Mouse (Mus musculus) midbrain, embryonic 11.5 days (tissue): ENCODE data around the gene Ndel1. TPM values are rescaled to one million over a fixed set of nuclear protein-coding genes. Genes with fewer than 3 reads are reported as not detected.

Experiments
- ATAC-seq: fragments of 200-750 bp; cut with Nextera tagmentation; 2 replicates; pipeline ENCODE4 v1.8.0; 2017; ENCODE audit warnings: moderate TSS enrichment, moderate library complexity; ENCODE audit not compliant: low FRiP score
- DNase-seq: peaks from one replicate; pipeline ENCODE4 v3.0.0; 2015; ENCODE audit warnings: low spot score; ENCODE audit errors: missing footprints
- H3K27ac ChIP-seq: fragments of 300-500 bp; sonication (generic); 2 replicates; pipeline ENCODE4 v1.5.1; 2014; ENCODE audit warnings: low read depth, low read length
- H3K27me3 ChIP-seq: fragments of 300-500 bp; sonication (generic); 2 replicates; pipeline ENCODE4 v1.6.1; 2014; ENCODE audit warnings: mild to moderate bottlenecking, low read length, moderate library complexity, mixed read lengths; ENCODE audit not compliant: control insufficient read depth, insufficient read depth
- H3K36me3 ChIP-seq: fragments of 300-500 bp; sonication (generic); 2 replicates; pipeline ENCODE4 v1.6.1; 2014; ENCODE audit warnings: mild to moderate bottlenecking, low read length, moderate library complexity, mixed read lengths; ENCODE audit not compliant: control insufficient read depth, insufficient read depth
- H3K4me1 ChIP-seq: fragments of 300-500 bp; sonication (generic); 2 replicates; pipeline ENCODE4 v1.6.1; 2014; ENCODE audit warnings: low read length; ENCODE audit not compliant: control insufficient read depth, insufficient read depth
- H3K4me2 ChIP-seq: fragments of 300-500 bp; sonication (generic); 2 replicates; pipeline ENCODE4 v1.6.1; 2014; ENCODE audit warnings: mild to moderate bottlenecking, moderate library complexity
- H3K4me3 ChIP-seq: fragments of 300-500 bp; sonication (generic); 2 replicates; pipeline ENCODE4 v1.5.1; 2014; ENCODE audit warnings: low read depth, low read length
- H3K9ac ChIP-seq: fragments of 300-500 bp; sonication (generic); 2 replicates; pipeline ENCODE4 v1.6.1; 2014; ENCODE audit warnings: low read length
- H3K9me3 ChIP-seq: fragments of 300-500 bp; sonication (generic); 2 replicates; pipeline ENCODE4 v1.6.1; 2016; ENCODE audit warnings: low read length; ENCODE audit not compliant: control insufficient read depth
- WGBS: fragments of 180-500 bp; shearing (Covaris S2); extraction: QIAGEN DNeasy Blood & Tissue Kit; methylation state at CpG from one replicate; pipeline ENCODE4 v1.1.7; 2014; 5-methylcytosine and 5-hydroxymethylcytosine counted together
- polyA plus RNA-seq: library from polyadenylated mRNA; unstranded; fragments of >200 nt; fragmentation: Nextera tagmentation; extraction: Ambion mirVana; gene quantifications from 2 replicates; pipeline ENCODE4 v1.2.1, GENCODE M21; 2014

The Ndel1 gene
- polyA plus RNA-seq, 1 experiment from 2014 or later: 47.6 TPM

- peak; percentile 33 for DNase-seq
- no peak for ATAC-seq
- Histone ChIP-seq H3K4me1 (peaks cover 8% of the 10 kb centered on the region), H3K4me3 (no peak overlapping the region), H3K4me2 (no peak overlapping the region), H3K9ac (no peak overlapping the region), H3K27ac (no peak overlapping the region), H3K36me3 (peaks cover 9% of the 10 kb centered on the region), H3K9me3 (no peaks in the 10 kb centered on the region), H3K27me3 (no peaks in the 10 kb centered on the region)
- 94% methylated on average over 6 of the region's 6 CpGs for WGBS
Measured at GRCm38 (mm10) chr11:68898790-68899189, 27.1 kb upstream of the Ndel1 start.

GRCm38 (mm10) chr11:68897838-68898237 lies 26.2 kb upstream of the Ndel1 start:
- 76% methylated on average over 6 of the region's 6 CpGs for WGBS

GRCm38 (mm10) chr11:68897120-68897519 lies 25.5 kb upstream of the Ndel1 start:
- ATAC-seq (no peak), DNase-seq (peak; percentile 86)
- Histone ChIP-seq H3K4me1 (no peaks in the 10 kb centered on the region), H3K36me3 (no peaks in the 10 kb centered on the region), H3K4me3 (no peak overlapping the region), H3K4me2 (no peak overlapping the region), H3K9ac (no peak overlapping the region), H3K9me3 (no peaks in the 10 kb centered on the region), H3K27me3 (no peaks in the 10 kb centered on the region), H3K27ac (no peak overlapping the region)
- WGBS: 53% methylated on average over 4 of the region's 4 CpGs

More at GRCm38 (mm10) chr11:68897838-68898237, 26.2 kb upstream of the Ndel1 start:
- no peaks in the 10 kb centered on the region for H3K27me3 ChIP-seq
- ATAC-seq (no peak), DNase-seq (no peak)
- H3K4me1 ChIP-seq: peaks cover 6% of the 10 kb centered on the region
- H3K9me3 ChIP-seq: no peaks in the 10 kb centered on the region
- no peak overlapping the region for H3K4me3 ChIP-seq
- H3K4me2 ChIP-seq: no peak overlapping the region
- no peak overlapping the region for H3K9ac ChIP-seq
- no peak overlapping the region for H3K27ac ChIP-seq
- H3K36me3 ChIP-seq: no peaks in the 10 kb centered on the region

- no peak overlapping the region for H3K27ac ChIP-seq
- H3K27me3 ChIP-seq: no peaks in the 10 kb centered on the region
- DNase-seq (peak; percentile 67), ATAC-seq (no peak)
- no peak overlapping the region for H3K4me2 ChIP-seq
- WGBS: 98% methylated on average over 5 of the region's 5 CpGs
- H3K4me1 ChIP-seq: no peaks in the 10 kb centered on the region
- no peaks in the 10 kb centered on the region for H3K9me3 ChIP-seq
- H3K36me3 ChIP-seq: no peaks in the 10 kb centered on the region
- no peak overlapping the region for H3K9ac ChIP-seq
- H3K4me3 ChIP-seq: no peak overlapping the region
Measured at GRCm38 (mm10) chr11:68896247-68896646, 24.6 kb upstream of the Ndel1 start.

GRCm38 (mm10) chr11:68893911-68894464 lies 22.3 kb upstream of the Ndel1 start:
- peak; percentile 33 for DNase-seq
- no peaks in the 10 kb centered on the region for H3K27me3 ChIP-seq
- H3K9ac ChIP-seq: no peak overlapping the region
- H3K4me3 ChIP-seq: no peak overlapping the region
- no peak overlapping the region for H3K4me2 ChIP-seq
- 75% methylated on average over 12 of the region's 12 CpGs for WGBS
- ATAC-seq: no peak
- H3K9me3 ChIP-seq: no peaks in the 10 kb centered on the region
- H3K27ac ChIP-seq: no peak overlapping the region
- no peaks in the 10 kb centered on the region for H3K4me1 ChIP-seq
- H3K36me3 ChIP-seq: no peaks in the 10 kb centered on the region

GRCm38 (mm10) chr11:68892233-68892832 lies 20.7 kb upstream of the Ndel1 start:
- Histone ChIP-seq H3K4me2 (no peak overlapping the region), H3K36me3 (no peaks in the 10 kb centered on the region), H3K27me3 (no peaks in the 10 kb centered on the region), H3K9me3 (no peaks in the 10 kb centered on the region), H3K4me3 (no peak overlapping the region), H3K9ac (no peak overlapping the region; the same call in 1 of the 2 replicates), H3K27ac (no peak overlapping the region), H3K4me1 (no peaks in the 10 kb centered on the region)
- no peak for ATAC-seq
- 83% methylated on average over 15 of the region's 15 CpGs for WGBS
- DNase-seq: no peak

- 82% methylated on average over 5 of the region's 5 CpGs for WGBS
- H3K9ac ChIP-seq: no peak overlapping the region
- H3K36me3 ChIP-seq: no peaks in the 10 kb centered on the region
- no peaks in the 10 kb centered on the region for H3K9me3 ChIP-seq
- H3K4me2 ChIP-seq: no peak overlapping the region
- no peaks in the 10 kb centered on the region for H3K27me3 ChIP-seq
- no peak overlapping the region for H3K27ac ChIP-seq
- DNase-seq (peak; percentile 51), ATAC-seq (no peak)
- H3K4me1 ChIP-seq: no peaks in the 10 kb centered on the region
- H3K4me3 ChIP-seq: no peak overlapping the region
Measured at GRCm38 (mm10) chr11:68891823-68892222, 20.2 kb upstream of the Ndel1 start.

- no peaks in the 10 kb centered on the region for H3K27me3 ChIP-seq
- ATAC-seq: no peak
- H3K4me1 ChIP-seq: no peaks in the 10 kb centered on the region
- H3K27ac ChIP-seq: no peak overlapping the region
- no peak overlapping the region for H3K9ac ChIP-seq
- 66% methylated on average over 2 of the region's 2 CpGs for WGBS
- peak; percentile 10 for DNase-seq
- H3K4me3 ChIP-seq: no peak overlapping the region
- no peaks in the 10 kb centered on the region for H3K9me3 ChIP-seq
- H3K4me2 ChIP-seq: no peak overlapping the region
- no peaks in the 10 kb centered on the region for H3K36me3 ChIP-seq
Measured at GRCm38 (mm10) chr11:68890625-68891024, 19.0 kb upstream of the Ndel1 start.

GRCm38 (mm10) chr11:68888653-68889052 lies 17.0 kb upstream of the Ndel1 start:
- H3K9ac ChIP-seq: no peak overlapping the region
- no peaks in the 10 kb centered on the region for H3K9me3 ChIP-seq
- H3K4me3 ChIP-seq: no peak overlapping the region
- DNase-seq: peak; percentile 51
- no peaks in the 10 kb centered on the region for H3K27me3 ChIP-seq
- H3K4me2 ChIP-seq: no peak overlapping the region
- WGBS: 78% methylated on average over 2 of the region's 2 CpGs
- no peak for ATAC-seq
- H3K27ac ChIP-seq: no peak overlapping the region
- H3K4me1 ChIP-seq: no peaks in the 10 kb centered on the region
- H3K36me3 ChIP-seq: no peaks in the 10 kb centered on the region
